Mouse (Mus musculus) mouse embryonic stem cell (cell line): ENCODE measurements around the gene Chn1.

Source experiments
- in situ Hi-C, 2 experiments: fragments of 300-500 bp; cut with MboI; formaldehyde crosslinking; loops; 1 replicate in 1 of 2; 3 replicates in 1 of 2; pipeline ENCODE4 v1.14.3; 2019 to 2020; ENCODE audit warnings: low sequenced_read_pairs in 2 of 2, low pct_unique_long_range_greater_than_20kb in 1 of 2, mixed read lengths in 1 of 2; ENCODE audit not compliant: unreplicated experiment in 1 of 2

Chn1 gene

GRCm38 (mm10) chr2:73579168-73579567 is 196.0 kb downstream of the Chn1 start:
- in situ Hi-C loops: loop anchor here in 1 of 2 experiments (25.0 kb wide), 1 partner anchor 233 kb away; no protein-coding TSS in a partner anchor

DNA sequence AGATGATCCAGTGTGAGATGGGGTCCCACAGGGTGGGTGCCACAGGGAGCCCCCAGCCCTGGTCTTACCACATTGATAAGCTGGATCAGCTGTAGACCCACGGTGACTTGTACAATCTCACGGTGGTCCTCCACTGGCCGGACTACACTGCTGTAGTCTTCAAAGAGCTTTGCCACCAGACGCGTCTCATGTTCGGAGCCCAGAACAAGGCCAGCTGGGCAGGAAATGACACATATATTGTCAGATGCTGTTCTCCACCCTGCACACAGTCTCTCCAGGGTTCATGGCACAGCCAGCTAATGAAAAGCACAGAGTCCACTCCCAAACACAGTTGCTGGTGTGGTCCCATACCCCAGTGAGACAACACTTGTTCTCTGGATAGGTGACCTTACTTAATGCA is 200.7 kb downstream of the Chn1 start:
- in situ Hi-C loops: no loop called here

DNA sequence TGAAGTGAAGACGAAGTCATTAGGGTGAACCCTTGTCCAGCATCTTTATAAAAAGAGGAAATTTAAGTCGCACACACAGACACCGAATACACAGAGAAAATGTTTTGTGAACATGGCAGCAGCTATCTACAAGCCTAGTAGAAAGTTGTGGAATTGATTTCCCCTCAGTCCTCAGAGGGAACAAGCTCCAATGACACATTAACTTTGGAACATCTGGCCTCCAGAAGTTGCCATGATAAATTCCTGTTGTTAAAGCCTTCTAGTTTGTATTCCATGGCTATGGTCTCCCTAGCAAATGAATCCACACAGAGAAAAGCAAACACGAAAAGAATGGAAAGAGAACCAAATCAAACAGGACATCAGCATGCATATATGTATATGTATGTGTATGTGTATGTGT is 201.6 kb downstream of the Chn1 start:
- in situ Hi-C loops: no loop called here

DNA sequence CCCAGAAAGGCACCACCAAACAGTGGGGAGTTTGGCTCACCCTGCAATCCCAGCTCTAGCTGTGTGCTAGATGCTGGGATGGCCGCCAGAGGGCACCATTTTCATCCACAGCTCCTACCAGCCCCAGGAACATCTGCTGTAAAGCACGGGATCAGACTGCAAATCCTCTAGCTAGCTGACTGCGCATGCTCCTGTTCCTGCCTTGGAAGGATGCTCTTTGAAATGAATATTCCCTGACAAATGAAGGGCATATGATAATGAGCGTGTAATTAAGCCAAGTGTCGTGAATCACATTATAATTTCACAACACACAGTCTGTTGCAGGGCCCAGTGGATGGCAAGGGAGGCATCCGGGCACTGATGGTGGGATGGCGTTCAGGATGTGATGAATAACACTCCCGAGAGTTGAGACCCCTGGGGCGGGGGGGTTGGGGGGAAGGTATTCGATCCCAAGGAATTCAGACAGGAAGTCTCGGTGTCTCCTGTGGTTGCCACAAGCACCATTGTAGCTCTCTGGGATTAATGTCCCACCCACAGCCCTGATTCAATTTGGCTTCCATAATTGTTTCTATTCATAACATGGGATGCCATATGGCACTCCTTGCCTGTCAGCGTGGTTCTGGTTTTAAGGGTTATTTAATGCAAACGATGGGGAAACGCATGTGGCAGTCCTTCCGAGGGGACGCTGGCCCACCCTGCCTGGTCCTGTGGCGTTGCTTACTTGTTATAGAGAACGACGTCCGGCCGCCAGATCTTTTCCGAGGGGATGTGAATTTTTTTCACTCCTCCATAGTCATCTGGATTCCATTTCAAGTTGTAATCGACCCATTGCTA is 202.4 kb downstream of the Chn1 start:
- in situ Hi-C loops: no loop called here

- in situ Hi-C loops: no loop called here
Observed at GRCm38 (mm10) chr2:73571901-73572300, 203.2 kb downstream of the Chn1 start.

DNA sequence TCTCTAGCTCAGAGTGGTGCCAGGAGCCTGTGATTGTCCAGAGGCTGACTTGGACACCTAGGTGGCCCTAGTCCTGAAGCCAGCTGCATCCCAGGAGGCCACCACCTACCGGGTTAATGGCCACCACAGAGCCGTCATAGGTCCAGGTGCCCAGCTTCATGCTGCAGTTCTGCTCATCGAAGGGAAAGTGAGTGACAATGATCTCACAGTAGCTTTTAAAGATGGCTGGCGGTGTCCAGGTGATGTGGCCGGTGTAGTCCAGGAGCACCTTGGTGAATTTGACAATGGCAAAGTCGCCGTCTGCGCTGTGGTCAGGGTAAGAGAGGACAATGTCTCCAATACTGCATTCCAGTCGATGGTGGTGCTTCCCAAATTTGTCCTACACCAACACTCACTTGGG is 203.8 kb downstream of the Chn1 start:
- in situ Hi-C loops: no loop called here

DNA sequence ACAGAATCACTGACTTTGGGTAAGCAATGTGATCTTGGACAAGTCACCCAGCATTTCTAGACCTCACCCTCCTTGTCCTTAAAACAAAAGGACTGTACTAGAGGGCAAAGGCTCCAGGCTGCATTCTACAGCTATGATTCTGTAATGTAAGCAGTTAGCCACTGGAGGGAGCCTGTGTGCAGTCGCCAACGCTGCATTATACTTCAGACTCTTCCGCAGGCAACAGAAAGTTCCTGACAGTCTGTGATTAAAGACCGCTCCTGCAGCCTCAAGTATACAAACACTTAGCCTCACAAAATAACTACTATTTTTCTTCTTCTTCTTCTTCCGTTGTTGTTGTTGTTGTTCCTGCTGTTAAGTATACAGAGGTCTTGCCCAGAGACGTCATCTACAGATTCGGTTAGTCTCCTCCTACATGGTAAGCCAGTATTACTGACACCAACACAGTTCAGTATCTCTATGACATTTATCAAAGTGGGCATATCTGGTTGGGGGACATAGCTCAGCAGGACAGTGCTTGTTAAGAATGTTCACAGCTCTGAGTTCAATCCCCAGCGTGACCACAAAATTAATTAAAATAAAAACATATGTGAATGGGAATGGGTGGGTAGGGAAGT is 208.0 kb downstream of the Chn1 start:
- in situ Hi-C loops: loop anchor here (10.0 kb wide), 2 partner anchors 238 to 1108 kb away; partner anchors contain the start of genes Hoxd11 (in 1 of the 2) and Hoxd12 (in 1 of the 2)

- in situ Hi-C loops: loop anchor here (10.0 kb wide), 2 partner anchors 239 to 1109 kb away; partner anchors contain the start of genes Hoxd11 (in 1 of the 2) and Hoxd12 (in 1 of the 2)
Observed at GRCm38 (mm10) chr2:73566162-73566561, 209.0 kb downstream of the Chn1 start.

DNA sequence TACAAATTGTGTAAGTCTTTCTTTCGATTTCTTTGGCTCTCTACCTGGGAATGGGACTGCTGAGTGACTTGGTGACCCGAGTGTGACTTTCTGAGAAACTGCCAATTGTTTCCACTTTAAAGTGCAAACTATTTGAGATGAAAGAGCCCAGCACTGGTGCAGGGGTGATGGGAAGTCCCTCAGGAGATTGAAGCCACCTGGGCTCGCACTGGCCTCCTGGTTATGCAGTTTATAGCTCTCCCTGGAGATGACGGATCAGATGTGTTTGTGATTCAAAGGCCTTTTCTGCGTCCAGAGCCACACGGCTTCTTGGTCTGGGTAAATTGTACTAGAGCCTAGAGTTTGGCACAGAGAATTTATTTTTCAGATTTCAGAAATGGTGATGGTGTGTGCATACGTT is 211.5 kb downstream of the Chn1 start:
- in situ Hi-C loops: loop anchor here (10.0 kb wide), 2 partner anchors 241 to 1111 kb away; partner anchors contain the start of genes Hoxd11 (in 1 of the 2) and Hoxd12 (in 1 of the 2)

GRCm38 (mm10) chr2:73562656-73563055 is 212.5 kb downstream of the Chn1 start:
- in situ Hi-C loops: loop anchor here (10.0 kb wide), 2 partner anchors 242 to 1112 kb away; partner anchors contain the start of genes Hoxd11 (in 1 of the 2) and Hoxd12 (in 1 of the 2)

DNA sequence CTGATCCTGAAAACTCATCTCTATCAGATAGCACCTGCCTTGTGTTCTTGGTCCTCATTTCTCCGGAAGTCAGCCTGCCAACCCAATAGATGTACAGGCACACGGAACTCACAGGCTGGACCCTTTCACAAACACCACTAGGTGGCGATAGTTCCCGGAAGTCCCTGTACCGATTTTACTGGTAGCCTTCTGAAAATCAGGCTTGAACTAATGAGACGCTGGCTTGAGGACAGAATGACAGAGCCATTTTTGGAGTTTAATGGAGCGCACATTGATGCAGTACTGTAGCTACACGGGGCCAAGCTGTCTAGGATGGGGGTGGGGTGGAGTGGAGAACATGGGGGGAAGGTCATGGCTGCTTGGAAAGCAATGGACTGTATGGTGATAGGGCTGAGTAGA is 213.5 kb downstream of the Chn1 start:
- in situ Hi-C loops: loop anchor here (10.0 kb wide), 2 partner anchors 243 to 1113 kb away; partner anchors contain the start of genes Hoxd11 (in 1 of the 2) and Hoxd12 (in 1 of the 2)

- in situ Hi-C loops: loop anchor here (10.0 kb wide), 2 partner anchors 244 to 1114 kb away; partner anchors contain the start of genes Hoxd11 (in 1 of the 2) and Hoxd12 (in 1 of the 2)
Observed at GRCm38 (mm10) chr2:73560899-73561664, 214.1 kb downstream of the Chn1 start.
